Mouse (Mus musculus) MEL (cell line): ENCODE results near the gene Mcat.

Source experiments
- CTCF ChIP-seq, 3 experiments: IDR thresholded peaks in 2 of 3; conservative IDR thresholded peaks in 1 of 3; 2 replicates each; pipeline ENCODE4 v1.5.1; 2011 to 2012; ENCODE audit warnings: low read length in 3 of 3, low read depth in 2 of 3, mild to moderate bottlenecking in 2 of 3, improper control_type of control experiment in 1 of 3, inconsistent platforms in 1 of 3, mixed read lengths in 1 of 3, moderate library complexity in 1 of 3; ENCODE audit not compliant: control insufficient read depth in 1 of 3, insufficient read depth in 1 of 3, poor library complexity in 1 of 3, severe bottlenecking in 1 of 3
- GATA1 ChIP-seq: IDR thresholded peaks from 2 replicates; pipeline ENCODE4 v1.6.1; 2011; ENCODE audit warnings: low read depth, low read length, improper control_type of control experiment
- HCFC1 ChIP-seq: IDR thresholded peaks from 2 replicates; pipeline ENCODE4 v1.6.1; 2012; ENCODE audit warnings: low read depth, mild to moderate bottlenecking, inconsistent platforms, low read length, improper control_type of control experiment, moderate library complexity
- MAFK ChIP-seq: IDR thresholded peaks from 2 replicates; pipeline ENCODE4 v1.6.1; 2011; ENCODE audit warnings: low read depth, mild to moderate bottlenecking, low read length, improper control_type of control experiment, borderline replicate concordance
- POLR2A ChIP-seq, 2 experiments: IDR thresholded peaks; 2 replicates each; pipeline ENCODE4 v1.6.1; 2011 to 2012; ENCODE audit warnings: low read length in 2 of 2, mild to moderate bottlenecking in 2 of 2, control low read depth in 1 of 2, improper control_type of control experiment in 1 of 2, low read depth in 1 of 2, moderate library complexity in 1 of 2; ENCODE audit not compliant: control insufficient read depth in 1 of 2, insufficient read depth in 1 of 2, poor library complexity in 1 of 2
- USF1 ChIP-seq: IDR thresholded peaks from 2 replicates; pipeline ENCODE4 v1.6.1; 2014; ENCODE audit warnings: low read depth, mild to moderate bottlenecking, inconsistent platforms, low read length, improper control_type of control experiment, moderate library complexity
- ZC3H11A ChIP-seq: IDR thresholded peaks from 2 replicates; pipeline ENCODE4 v1.6.1; 2012; ENCODE audit warnings: low read depth, mild to moderate bottlenecking, inconsistent platforms, low read length, improper control_type of control experiment
- ZKSCAN1 ChIP-seq: IDR thresholded peaks from 2 replicates; pipeline ENCODE4 v1.6.1; 2012; ENCODE audit warnings: low read depth, mild to moderate bottlenecking, inconsistent platforms, low read length, improper control_type of control experiment, moderate library complexity

DNA sequence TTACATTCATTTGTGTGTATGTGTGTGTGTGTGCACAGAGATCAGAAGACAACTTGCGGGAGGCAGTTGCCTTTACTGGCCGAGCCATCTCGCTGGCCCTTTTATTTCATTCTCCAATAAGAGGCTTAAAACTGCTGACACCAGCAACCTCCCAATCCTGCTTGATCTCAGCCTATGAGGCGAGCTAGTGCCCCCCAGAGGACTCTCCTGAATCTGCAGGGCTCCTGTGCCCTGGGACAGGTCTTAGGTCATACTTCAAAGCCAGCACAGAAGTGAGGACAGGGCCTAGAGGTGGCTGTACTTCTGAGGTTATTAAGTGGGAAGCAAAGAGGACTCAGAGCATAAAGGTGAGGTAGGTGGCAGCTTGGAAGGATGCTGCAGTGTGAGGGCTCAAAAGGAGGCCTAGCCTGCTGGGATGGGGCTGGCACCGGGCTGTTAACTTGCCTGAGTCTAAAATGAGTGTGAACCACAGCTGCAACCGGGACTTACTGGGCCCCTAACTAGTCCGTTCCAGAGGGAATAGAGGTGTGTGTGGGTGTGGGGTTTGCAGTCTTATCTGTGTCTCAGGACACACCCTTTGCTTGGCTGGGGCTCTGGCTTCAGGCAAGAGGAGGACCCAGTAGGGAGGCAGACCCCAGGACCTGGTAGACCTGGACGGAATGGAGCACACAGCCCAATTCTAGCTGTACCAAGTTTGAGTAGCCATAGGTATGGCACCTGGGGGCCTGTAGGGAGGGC, 20.0 kb upstream of the Mcat start:
- TF ChIP-seq POLR2A (IDR thresholded peaks at IDR 0.05; ENCODE audit: control insufficient read depth in 1 of 2, insufficient read depth in 1 of 2, low read depth in 1 of 2, low read length in 2 of 2, poor library complexity in 1 of 2) (no peak), ZKSCAN1 (no peak), HCFC1 (no peak), CTCF (IDR thresholded peaks at IDR 0.05 in 2 of 3, conservative IDR thresholded peaks at IDR 0.05 in 1 of 3; ENCODE audit: control insufficient read depth in 1 of 3, insufficient read depth in 1 of 3, low read depth in 2 of 3, low read length in 3 of 3, poor library complexity in 1 of 3, severe bottlenecking in 1 of 3) (peak; percentile 52 to 67 (median 62)), GATA1 (no peak), USF1 (no peak), ZC3H11A (no peak), MAFK (peak; percentile 87)
